Mouse (Mus musculus): ENCODE results near the gene Grip1. TPM values are rescaled to one million over a fixed set of nuclear protein-coding genes. Genes with fewer than 3 reads are reported as not detected.

Gene Grip1
- total and polyA plus RNA-seq, 2 experiments: under 0.01 to 0.02 TPM

DNA sequence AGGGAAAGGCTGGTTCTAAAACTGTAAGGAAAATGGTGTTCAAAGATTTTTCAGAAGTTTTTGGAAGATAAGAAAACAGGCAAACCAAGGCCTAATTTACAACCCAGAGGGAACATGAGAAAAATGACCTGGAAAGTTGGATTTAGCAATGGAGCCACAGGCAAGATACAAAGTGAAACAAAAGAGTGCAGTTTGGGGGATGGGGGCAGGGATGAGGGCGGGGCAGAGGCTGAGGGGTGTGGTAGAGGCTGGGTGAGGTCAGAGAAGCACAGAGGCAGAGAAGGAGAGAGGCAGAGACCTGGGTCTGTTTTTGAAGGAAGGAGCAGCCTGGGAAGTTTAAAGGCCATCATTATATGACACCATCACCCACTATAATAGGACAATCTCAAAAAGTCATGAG, 377.5 kb downstream of the Grip1 start:
- Histone ChIP-seq H3K9ac (ENCODE audit: low read depth, low read length) (no peak overlapping the region), H3K27me3 (ENCODE audit: control insufficient read depth, insufficient read depth, low read length) (no peaks in the 10 kb centered on the region), H3K4me3 (ENCODE audit: insufficient read depth, low read depth, low read length) (no peak overlapping the region), H3K36me3 (ENCODE audit: control insufficient read depth, insufficient read depth, low read length) (no peaks in the 10 kb centered on the region), H3K27ac (replicated peaks; ENCODE audit: insufficient read depth, low read depth, low read length) (no peak overlapping the region), H3K4me1 (ENCODE audit: control insufficient read depth, insufficient read depth, low read length) (no peaks in the 10 kb centered on the region), H3K79me2 (ENCODE audit: control insufficient read depth, insufficient read depth, low read length) (no peaks in the 10 kb centered on the region)
- WGBS: 91% methylated on average over 1 of the region's 1 CpGs
- DNase-seq (ENCODE audit: extremely low read depth, low read depth, low spot score): no peak
- TF ChIP-seq POLR2A (IDR thresholded peaks at IDR 0.05; ENCODE audit: extremely low read depth, insufficient read depth, low read length): no peak
- TF ChIP-seq CTCF (IDR thresholded peaks at IDR 0.05; ENCODE audit: low read depth, low read length): no peak

DNA sequence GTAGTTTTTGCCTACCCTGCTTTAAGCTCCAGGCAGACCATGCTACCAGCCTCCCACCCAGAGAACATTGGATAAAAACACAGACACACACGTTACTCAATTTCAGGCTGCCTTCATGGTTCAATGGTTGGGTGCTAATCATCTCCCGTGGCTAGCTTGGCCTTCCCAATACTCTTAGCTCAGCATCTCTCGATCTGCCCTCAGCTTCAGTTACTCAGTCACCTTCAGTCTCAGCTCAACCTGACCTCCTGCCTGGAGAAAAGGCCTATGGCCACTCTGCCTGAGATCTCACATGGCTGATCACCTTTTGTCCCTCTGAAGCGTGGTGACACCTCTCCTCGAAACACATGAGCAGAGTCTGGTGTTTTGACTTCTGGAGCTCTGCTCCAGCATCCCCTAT, 379.7 kb downstream of the Grip1 start:
- no peak overlapping the region for H3K9ac ChIP-seq (ENCODE audit: low read depth, low read length)
- TF ChIP-seq CTCF (IDR thresholded peaks at IDR 0.05; ENCODE audit: low read depth, low read length) (no peak), POLR2A (IDR thresholded peaks at IDR 0.05; ENCODE audit: extremely low read depth, insufficient read depth, low read length) (no peak)
- H3K36me3 ChIP-seq (ENCODE audit: control insufficient read depth, insufficient read depth, low read length): no peaks in the 10 kb centered on the region
- H3K27ac ChIP-seq (replicated peaks; ENCODE audit: insufficient read depth, low read depth, low read length): no peak overlapping the region
- DNase-seq (ENCODE audit: extremely low read depth, low read depth, low spot score): no peak
- H3K79me2 ChIP-seq (ENCODE audit: control insufficient read depth, insufficient read depth, low read length): no peaks in the 10 kb centered on the region
- H3K4me1 ChIP-seq (ENCODE audit: control insufficient read depth, insufficient read depth, low read length): no peaks in the 10 kb centered on the region
- H3K27me3 ChIP-seq (ENCODE audit: control insufficient read depth, insufficient read depth, low read length): no peaks in the 10 kb centered on the region
- 91% methylated on average over 5 of the region's 5 CpGs for WGBS
- H3K4me3 ChIP-seq (ENCODE audit: insufficient read depth, low read depth, low read length): no peak overlapping the region

DNA sequence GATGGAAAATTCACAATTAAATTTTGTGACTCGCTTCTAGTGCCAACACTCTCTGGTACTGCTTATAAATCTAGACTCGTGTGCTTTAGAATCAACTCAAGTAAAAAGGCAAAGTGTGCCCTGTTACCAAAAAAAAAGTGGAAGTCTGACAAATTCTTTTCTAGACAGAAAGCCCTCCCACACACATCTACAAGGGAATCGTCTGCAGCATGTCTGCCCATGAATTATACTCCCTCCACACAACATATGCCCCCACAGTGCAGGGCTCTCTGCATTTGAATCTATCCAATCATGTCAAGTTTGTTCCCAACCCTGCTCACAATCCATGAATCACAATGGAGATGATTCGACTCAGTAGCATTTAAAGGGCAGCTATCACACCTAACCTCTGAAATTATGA, 380.5 kb downstream of the Grip1 start:
- no peak overlapping the region for H3K27ac ChIP-seq (replicated peaks; ENCODE audit: insufficient read depth, low read depth, low read length)
- H3K36me3 ChIP-seq (ENCODE audit: control insufficient read depth, insufficient read depth, low read length): no peaks in the 10 kb centered on the region
- TF ChIP-seq POLR2A (IDR thresholded peaks at IDR 0.05; ENCODE audit: extremely low read depth, insufficient read depth, low read length) (no peak), CTCF (IDR thresholded peaks at IDR 0.05; ENCODE audit: low read depth, low read length) (no peak)
- 81% methylated on average over 4 of the region's 4 CpGs for WGBS
- H3K79me2 ChIP-seq (ENCODE audit: control insufficient read depth, insufficient read depth, low read length): no peaks in the 10 kb centered on the region
- H3K4me1 ChIP-seq (ENCODE audit: control insufficient read depth, insufficient read depth, low read length): no peaks in the 10 kb centered on the region
- no peak for DNase-seq (ENCODE audit: extremely low read depth, low read depth, low spot score)
- H3K27me3 ChIP-seq (ENCODE audit: control insufficient read depth, insufficient read depth, low read length): no peaks in the 10 kb centered on the region
- no peak overlapping the region for H3K9ac ChIP-seq (ENCODE audit: low read depth, low read length)
- H3K4me3 ChIP-seq (ENCODE audit: insufficient read depth, low read depth, low read length): no peak overlapping the region

DNA sequence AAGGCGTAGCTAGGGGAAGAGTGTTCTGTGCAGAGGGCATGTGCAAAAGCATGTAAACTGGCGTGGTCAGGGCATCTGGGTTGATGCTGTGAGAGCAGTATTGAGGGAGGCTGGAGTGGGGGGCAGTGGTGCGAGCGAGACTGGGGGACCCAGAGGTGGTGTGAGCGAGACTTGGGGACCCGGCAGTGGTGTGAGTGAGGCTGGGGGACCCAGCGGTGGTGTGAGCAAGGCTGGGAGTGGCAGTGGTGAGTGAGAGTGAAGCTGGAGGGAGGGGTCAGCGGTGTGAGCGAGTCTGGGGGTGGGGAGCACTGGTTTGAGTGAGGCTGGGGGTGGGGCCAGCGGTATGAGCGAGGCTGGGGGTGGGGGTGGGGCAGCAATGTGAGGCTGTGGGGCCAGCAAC, 386.0 kb downstream of the Grip1 start:
- Histone ChIP-seq H3K36me3 (ENCODE audit: control insufficient read depth, insufficient read depth, low read length) (no peaks in the 10 kb centered on the region), H3K27ac (replicated peaks; ENCODE audit: insufficient read depth, low read depth, low read length) (no peak overlapping the region), H3K4me1 (ENCODE audit: control insufficient read depth, insufficient read depth, low read length) (no peaks in the 10 kb centered on the region), H3K79me2 (ENCODE audit: control insufficient read depth, insufficient read depth, low read length) (no peaks in the 10 kb centered on the region), H3K27me3 (ENCODE audit: control insufficient read depth, insufficient read depth, low read length) (no peaks in the 10 kb centered on the region), H3K9ac (ENCODE audit: low read depth, low read length) (no peak overlapping the region), H3K4me3 (ENCODE audit: insufficient read depth, low read depth, low read length) (no peak overlapping the region)
- no peak for DNase-seq (ENCODE audit: extremely low read depth, low read depth, low spot score)
- TF ChIP-seq POLR2A (IDR thresholded peaks at IDR 0.05; ENCODE audit: extremely low read depth, insufficient read depth, low read length) (no peak), CTCF (IDR thresholded peaks at IDR 0.05; ENCODE audit: low read depth, low read length) (no peak)
- WGBS: 88% methylated on average over 11 of the region's 11 CpGs

DNA sequence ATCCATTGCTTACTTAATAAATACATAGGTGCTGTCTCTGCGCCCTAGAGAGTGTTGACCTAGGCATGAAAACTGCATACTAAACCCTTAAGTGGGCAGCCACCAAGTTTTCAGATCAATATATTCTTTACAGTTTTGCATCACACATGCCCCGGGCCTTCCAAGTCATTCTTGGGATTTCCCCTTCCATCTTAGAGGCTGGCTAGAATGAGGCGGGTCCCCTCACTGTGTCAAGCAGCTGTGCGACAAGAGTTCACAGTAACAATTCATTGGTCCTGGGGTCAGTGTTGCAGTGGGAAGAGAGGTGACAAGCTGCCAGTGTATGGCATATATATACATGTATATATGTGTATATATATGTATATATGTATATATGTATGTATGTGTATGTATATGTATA, 388.4 kb downstream of the Grip1 start:
- Histone ChIP-seq H3K9ac (ENCODE audit: low read depth, low read length) (no peak overlapping the region), H3K27me3 (ENCODE audit: control insufficient read depth, insufficient read depth, low read length) (no peaks in the 10 kb centered on the region), H3K27ac (replicated peaks; ENCODE audit: insufficient read depth, low read depth, low read length) (no peak overlapping the region), H3K36me3 (ENCODE audit: control insufficient read depth, insufficient read depth, low read length) (no peaks in the 10 kb centered on the region), H3K79me2 (ENCODE audit: control insufficient read depth, insufficient read depth, low read length) (no peaks in the 10 kb centered on the region), H3K4me1 (ENCODE audit: control insufficient read depth, insufficient read depth, low read length) (no peaks in the 10 kb centered on the region), H3K4me3 (ENCODE audit: insufficient read depth, low read depth, low read length) (no peak overlapping the region)
- TF ChIP-seq CTCF (IDR thresholded peaks at IDR 0.05; ENCODE audit: low read depth, low read length) (no peak), POLR2A (IDR thresholded peaks at IDR 0.05; ENCODE audit: extremely low read depth, insufficient read depth, low read length) (no peak)
- DNase-seq (ENCODE audit: extremely low read depth, low read depth, low spot score): no peak
- WGBS: 90% methylated on average over 4 of the region's 4 CpGs

DNA sequence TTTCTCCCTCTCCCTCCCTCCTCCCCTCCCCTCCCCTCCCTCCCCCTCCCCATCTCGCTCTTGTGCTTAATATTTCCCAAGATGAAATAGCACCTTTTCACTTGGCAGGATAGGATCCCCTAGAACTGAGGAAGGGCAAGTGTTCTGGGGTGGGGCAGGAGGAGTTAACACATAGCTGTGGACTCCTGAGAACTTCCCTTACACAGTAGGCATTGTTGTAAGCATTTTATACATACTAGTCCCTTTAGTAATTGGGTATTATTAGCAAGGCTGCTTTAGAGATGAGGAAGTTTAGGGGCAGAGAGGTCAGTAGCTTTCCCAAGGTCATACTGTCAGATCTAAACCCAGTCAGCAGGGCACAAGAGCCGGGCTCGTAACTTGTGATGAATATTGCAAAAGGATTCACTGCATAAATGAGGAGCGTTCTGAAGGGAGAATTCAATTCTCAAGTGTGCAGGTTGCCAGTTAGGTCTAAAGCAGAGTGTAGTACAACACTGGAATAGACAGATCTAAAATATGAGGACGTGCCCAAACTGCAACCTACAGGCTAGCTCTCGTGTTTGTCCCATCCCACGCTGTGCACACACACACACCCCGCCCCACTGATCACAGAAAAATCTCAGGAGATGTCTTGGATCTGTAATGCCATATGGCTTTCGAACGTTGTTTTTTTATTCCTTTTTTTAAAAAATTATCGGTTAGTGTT, 392.2 kb downstream of the Grip1 start:
- Histone ChIP-seq H3K79me2 (ENCODE audit: control insufficient read depth, insufficient read depth, low read length) (no peaks in the 10 kb centered on the region), H3K27ac (replicated peaks; ENCODE audit: insufficient read depth, low read depth, low read length) (no peak overlapping the region), H3K9ac (ENCODE audit: low read depth, low read length) (no peak overlapping the region), H3K36me3 (ENCODE audit: control insufficient read depth, insufficient read depth, low read length) (no peaks in the 10 kb centered on the region), H3K4me3 (ENCODE audit: insufficient read depth, low read depth, low read length) (no peak overlapping the region), H3K27me3 (ENCODE audit: control insufficient read depth, insufficient read depth, low read length) (no peaks in the 10 kb centered on the region), H3K4me1 (ENCODE audit: control insufficient read depth, insufficient read depth, low read length) (no peaks in the 10 kb centered on the region)
- TF ChIP-seq CTCF (IDR thresholded peaks at IDR 0.05; ENCODE audit: low read depth, low read length): no peak
- no peak for TF ChIP-seq POLR2A (IDR thresholded peaks at IDR 0.05; ENCODE audit: extremely low read depth, insufficient read depth, low read length)
- WGBS: 85% methylated on average over 11 of the region's 11 CpGs
- no peak for DNase-seq (ENCODE audit: extremely low read depth, low read depth, low spot score)

Data from liver, adult 2 months (tissue).